Mouse (Mus musculus) thymus, adult 2 months (tissue): ENCODE data around the gene Rpn2. TPM values are rescaled to one million over a fixed set of nuclear protein-coding genes. Genes with fewer than 3 reads are reported as not detected.

ENCODE experiments used
- DNase-seq: peaks from one replicate; pipeline ENCODE4 v3.0.0; 2021
- H3K27ac ChIP-seq: fragments of 200-500 bp; 2 replicates; pipeline ENCODE4 v1.5.1; 2012; ENCODE audit warnings: low read length, control low read depth; ENCODE audit not compliant: control insufficient read depth, insufficient read depth
- H3K27me3 ChIP-seq: fragments of 200-500 bp; 2 replicates; pipeline ENCODE4 v1.6.1; 2012; ENCODE audit warnings: mild to moderate bottlenecking, low read length, moderate library complexity, mixed read lengths; ENCODE audit not compliant: control insufficient read depth, insufficient read depth
- H3K36me3 ChIP-seq: fragments of 200-500 bp; 2 replicates; pipeline ENCODE4 v1.6.1; 2012; ENCODE audit warnings: mild to moderate bottlenecking, low read length, moderate library complexity; ENCODE audit not compliant: control insufficient read depth, insufficient read depth
- H3K4me1 ChIP-seq: fragments of 200-500 bp; replicated peaks from 2 replicates; pipeline ENCODE4 v1.6.1; 2012; ENCODE audit warnings: low read length; ENCODE audit not compliant: control insufficient read depth, insufficient read depth
- H3K4me3 ChIP-seq: fragments of 200-500 bp; 2 replicates; pipeline ENCODE4 v1.5.1; 2012; ENCODE audit warnings: mild to moderate bottlenecking, low read length, control low read depth, moderate library complexity; ENCODE audit not compliant: control insufficient read depth, insufficient read depth
- CTCF ChIP-seq: fragments of 200-500 bp; IDR thresholded peaks from 2 replicates; pipeline ENCODE4 v1.5.1; 2012; ENCODE audit warnings: mild to moderate bottlenecking, control low read depth, low read length, moderate library complexity, borderline replicate concordance; ENCODE audit not compliant: control insufficient read depth, poor library complexity, insufficient read depth; ENCODE audit errors: extremely low read depth
- POLR2A ChIP-seq: fragments of 200-500 bp; IDR thresholded peaks from 2 replicates; pipeline ENCODE4 v1.6.1; 2012; ENCODE audit warnings: mild to moderate bottlenecking, low read length, control low read depth, moderate library complexity; ENCODE audit not compliant: control insufficient read depth, poor library complexity, insufficient read depth; ENCODE audit errors: extremely low read depth
- WGBS: fragments of 180-500 bp; shearing (Covaris S2); methylation state at CpG from one replicate; pipeline ENCODE4 v1.1.7; 2018; 5-methylcytosine and 5-hydroxymethylcytosine counted together
- polyA plus RNA-seq: library from polyadenylated mRNA; depleted of rRNA; stranded (reverse); fragments of >200 nt; gene quantifications from 2 replicates; pipeline ENCODE4 v1.2.3, GENCODE M21; 2012; rRNA removed

Gene Rpn2
- polyA plus RNA-seq, 1 experiment: 177 TPM

GRCm38 (mm10) chr2:157366762-157367161 is 87.9 kb downstream of the Rpn2 start:
- Histone ChIP-seq H3K27me3 (no peaks in the 10 kb centered on the region), H3K36me3 (no peaks in the 10 kb centered on the region), H3K4me3 (no peak overlapping the region), H3K4me1 (peaks cover 10% of the 10 kb centered on the region), H3K27ac (no peak overlapping the region)
- WGBS: 63% methylated on average over 9 of the region's 9 CpGs
- TF ChIP-seq CTCF (no peak), POLR2A (no peak)
- DNase-seq: no peak

- Histone ChIP-seq H3K27me3 (no peaks in the 10 kb centered on the region), H3K4me1 (peaks cover 10% of the 10 kb centered on the region), H3K4me3 (peak within 1 kb of the TSS; percentile 67), H3K36me3 (no peaks in the 10 kb centered on the region), H3K27ac (peak within 1 kb of the TSS; percentile 58; the same call in 1 of the 2 replicates)
- DNase-seq: peak; percentile 99
- TF ChIP-seq POLR2A (peak; percentile 71), CTCF (0 out of 2 replicates have a peak, but pooled peaks have one; percentile 20)
- 4% methylated on average over 42 of the region's 42 CpGs for WGBS
Measured at GRCm38 (mm10) chr2:157367184-157367893, 88.5 kb downstream of the Rpn2 start, which contains the start of gene Manbal. TSS of gene Manbal (plus strand) at chr2:157367594.

- H3K36me3 ChIP-seq: no peaks in the 10 kb centered on the region
- DNase-seq: no peak
- H3K27me3 ChIP-seq: no peaks in the 10 kb centered on the region
- peak overlapping the region; percentile 34; the same call in 1 of the 2 replicates for H3K27ac ChIP-seq
- peak overlapping the region; percentile 67 for H3K4me3 ChIP-seq
- no peak for TF ChIP-seq POLR2A
- TF ChIP-seq CTCF: no peak
- peaks cover 10% of the 10 kb centered on the region for H3K4me1 ChIP-seq
- WGBS: 3% methylated on average over 13 of the region's 13 CpGs
Measured at GRCm38 (mm10) chr2:157367991-157368390, 89.2 kb downstream of the Rpn2 start.

DNA sequence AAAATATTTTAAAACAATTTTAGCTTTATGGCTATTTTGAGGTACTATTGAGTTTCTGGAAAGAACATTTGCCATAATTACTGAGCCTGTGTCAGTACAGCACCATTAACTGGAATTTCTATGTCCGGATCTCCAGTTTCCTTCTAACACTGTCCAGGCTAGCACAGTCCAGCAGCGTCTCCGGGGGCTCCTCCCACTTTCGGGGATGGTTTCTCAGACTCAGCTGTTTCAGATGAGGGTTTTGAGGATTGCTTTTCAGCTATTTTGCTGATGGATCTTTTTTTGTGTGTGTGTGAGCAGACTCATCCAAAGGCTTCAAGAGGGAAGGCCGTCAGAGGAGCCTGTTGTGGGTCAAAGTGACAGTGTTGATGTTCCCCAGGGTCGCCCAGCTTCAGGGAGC is 92.9 kb downstream of the Rpn2 start:
- Histone ChIP-seq H3K27ac (no peak overlapping the region), H3K27me3 (no peaks in the 10 kb centered on the region), H3K36me3 (no peaks in the 10 kb centered on the region), H3K4me3 (no peak overlapping the region), H3K4me1 (peaks cover 12% of the 10 kb centered on the region)
- TF ChIP-seq CTCF (no peak), POLR2A (no peak)
- 98% methylated on average over 6 of the region's 6 CpGs for WGBS
- no peak for DNase-seq

DNA sequence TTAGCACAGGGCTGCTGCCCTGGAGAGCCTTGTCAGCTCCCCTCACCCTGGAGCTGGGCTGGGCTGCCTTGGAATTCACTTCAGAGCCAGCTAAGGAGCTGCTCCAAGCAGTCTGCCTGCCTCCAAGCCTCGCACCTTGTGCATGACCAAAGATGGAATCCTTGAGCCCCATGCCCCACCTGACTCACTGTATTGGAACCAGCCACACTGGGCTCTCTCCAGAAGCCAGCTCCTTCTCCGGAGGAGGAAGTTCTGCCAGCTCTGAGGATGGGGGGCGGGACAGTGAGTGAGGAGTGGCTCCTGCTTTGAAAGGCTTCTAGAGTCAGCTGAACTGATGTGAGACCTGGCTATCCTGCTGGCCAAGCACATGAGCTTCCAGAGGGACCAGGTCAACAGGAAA is 94.9 kb downstream of the Rpn2 start:
- no peak for DNase-seq
- H3K27ac ChIP-seq: no peak overlapping the region
- H3K4me3 ChIP-seq: no peak overlapping the region
- H3K27me3 ChIP-seq: no peaks in the 10 kb centered on the region
- H3K36me3 ChIP-seq: no peaks in the 10 kb centered on the region
- 92% methylated on average over 3 of the region's 3 CpGs for WGBS
- no peak for TF ChIP-seq CTCF
- TF ChIP-seq POLR2A: no peak
- H3K4me1 ChIP-seq: peaks cover 6% of the 10 kb centered on the region

- no peak overlapping the region for H3K27ac ChIP-seq
- TF ChIP-seq POLR2A (no peak), CTCF (no peak)
- no peak overlapping the region for H3K4me3 ChIP-seq
- no peaks in the 10 kb centered on the region for H3K27me3 ChIP-seq
- WGBS: 87% methylated on average over 8 of the region's 8 CpGs
- peaks cover 5% of the 10 kb centered on the region for H3K36me3 ChIP-seq
- DNase-seq: no peak
- H3K4me1 ChIP-seq: peaks cover 4% of the 10 kb centered on the region
Measured at GRCm38 (mm10) chr2:157375051-157375450, 96.2 kb downstream of the Rpn2 start.

Other genes with a start within 250 kb of the Rpn2 start
- 5.2 and 5.3 TPM in 2 replicates for gene Soga1, start 199.8 kb upstream of the Rpn2 start, polyA plus RNA-seq
- not detected in 2 replicates for gene Tldc2, start 192.0 kb upstream of the Rpn2 start, polyA plus RNA-seq
- 49.9 and 57.1 TPM in 2 replicates for gene Samhd1, start 143.8 kb upstream of the Rpn2 start, polyA plus RNA-seq
- 20.9 and 25.1 TPM in 2 replicates for gene Rbl1, start 74.5 kb upstream of the Rpn2 start, polyA plus RNA-seq
- 1.0 and 1.1 TPM in 2 replicates for gene Mroh8, start 532 bp downstream of the Rpn2 start, polyA plus RNA-seq
- 0.34 and 1.4 TPM in 2 replicates for gene Ghrh, start 68.5 kb downstream of the Rpn2 start, polyA plus RNA-seq
- 68.0 and 72.5 TPM in 2 replicates for gene Manbal, start 88.6 kb downstream of the Rpn2 start, polyA plus RNA-seq
- 24.6 and 25.1 TPM in 2 replicates for gene Src, start 139.4 kb downstream of the Rpn2 start, polyA plus RNA-seq